Mouse (Mus musculus) megakaryocyte, embryonic 14.5 days (primary cell): ENCODE measurements around the gene Isg15.

Experiments
- FLI1 ChIP-seq: IDR thresholded peaks from 2 replicates; pipeline ENCODE4 v1.6.1; 2012; ENCODE audit warnings: low read length, inconsistent platforms, mixed read lengths
- GATA1 ChIP-seq: IDR thresholded peaks from 3 replicates; pipeline ENCODE4 v1.6.1; 2012; ENCODE audit warnings: mixed read lengths, low read length, inconsistent platforms, borderline replicate concordance

DNA sequence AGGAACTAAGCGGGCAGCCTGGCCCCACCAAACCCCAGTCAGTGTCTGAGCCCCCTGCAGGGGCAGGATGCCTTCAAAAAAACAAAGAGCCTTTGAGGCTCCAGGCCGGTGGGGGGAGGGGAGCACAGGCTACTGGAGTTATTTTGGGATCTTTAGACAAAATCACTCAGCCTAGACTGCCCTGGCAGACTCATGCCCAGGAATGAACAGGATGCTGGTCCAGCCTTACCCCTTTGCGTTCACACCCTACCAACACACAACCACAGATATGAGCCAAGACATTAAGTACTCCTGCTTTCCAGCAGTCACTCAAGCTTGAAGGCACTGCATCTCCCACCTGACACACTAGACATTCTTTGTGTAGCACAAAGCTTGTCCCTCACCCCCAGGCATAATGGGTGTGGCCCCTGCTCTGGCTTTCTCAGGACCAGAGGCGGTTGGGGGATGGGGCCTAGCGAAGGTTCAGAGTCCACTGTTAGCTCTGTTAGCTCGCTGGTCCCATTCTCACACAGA, 11.8 kb downstream of the Isg15 start:
- TF ChIP-seq GATA1 (no peak), FLI1 (no peak)
